ENCODE assay signal across 9 mouse cellular contexts in genomic region chr10:56880154-56880591, GRCm38 (mm10).
A peak's percentile ranks its signal among the peaks of the same experiment; 100 is the strongest.
DNase-seq lines count a peak whose midpoint lies in the region; ATAC-seq lines count a peak whose summit lies in the region.
"Had no signal": no experiment of that assay in that cellular context is flagged by ENCODE, and none has a peak within 500 bp of the region (broad histone marks: within the 10 kb centered on the region; RNA-seq: fewer than 3 reads in every experiment).

No protein-coding gene starts in this region.

- H3K4me2 ChIP-seq in heart, embryonic 12.5 days: no peak overlapping the region
- H3K4me2 ChIP-seq: forebrain, embryonic 15.5 days had no signal

- 76% methylated on average over 12 of the region's 12 CpGs for WGBS in heart, embryonic 12.5 days

- no peaks in the 10 kb centered on the region for H3K36me3 ChIP-seq in heart, embryonic 12.5 days
- H3K36me3 ChIP-seq: forebrain, embryonic 15.5 days had no signal

- no peak overlapping the region for H3K4me3 ChIP-seq in heart, embryonic 12.5 days
- H3K4me3 ChIP-seq: forebrain, embryonic 15.5 days had no signal

- no peaks in the 10 kb centered on the region for H3K27me3 ChIP-seq in heart, embryonic 12.5 days (replicated peaks)
- H3K27me3 ChIP-seq: forebrain, embryonic 15.5 days had no signal

- peak; percentile 47 to 63 for DNase-seq in heart, adult 18-20 months
- peak; percentile 3 for DNase-seq in adrenal gland, postnatal 25 days
- DNase-seq in cerebellum, postnatal 36 days: peak; percentile 40 to 64
- peak; percentile 38 to 44 for DNase-seq in layer of hippocampus, postnatal 10 days (ENCODE audit: low spot score in 2 of 2)
- DNase-seq in frontal cortex, adult 2 months (ENCODE audit: extremely low spot score in 1 of 2, low spot score in 1 of 2): no peak
- DNase-seq in kidney, adult 9 months: no peak
- no peak for DNase-seq in T-cell, adult 2 months (ENCODE audit: low spot score)

- H3K9me3 ChIP-seq in heart, embryonic 12.5 days (replicated peaks): no peaks in the 10 kb centered on the region
- H3K9me3 ChIP-seq: forebrain, embryonic 15.5 days had no signal

- no peak overlapping the region for H3K9ac ChIP-seq in heart, embryonic 12.5 days
- H3K9ac ChIP-seq: forebrain, embryonic 15.5 days had no signal

- 0 out of 2 replicates have a peak, but pooled peaks cover 8% of the 10 kb centered on the region for H3K4me1 ChIP-seq in heart, embryonic 12.5 days (replicated peaks)
- H3K4me1 ChIP-seq: forebrain, embryonic 15.5 days had no signal

- no peak overlapping the region for H3K27ac ChIP-seq in heart, embryonic 12.5 days (ENCODE audit: poor library complexity, severe bottlenecking)
- H3K27ac ChIP-seq: forebrain, embryonic 15.5 days had no signal

- ATAC-seq in heart, embryonic 12.5 days (ENCODE audit: insufficient number of reproducible peaks, low FRiP score): no peak
- ATAC-seq: forebrain, embryonic 15.5 days had no signal

Comparison
In these comparisons a context has a peak if more than half of its experiments do, and no peak if none do; other contexts are left out.
1. DNase-seq: peak in heart, adult 18-20 months (2 of 2), adrenal gland, postnatal 25 days (single experiment), cerebellum, postnatal 36 days (2 of 2) and layer of hippocampus, postnatal 10 days (2 of 2); none in frontal cortex, adult 2 months (0 of 2), kidney, adult 9 months (single experiment) and T-cell, adult 2 months (single experiment).